Mouse (Mus musculus) forebrain, embryonic 16.5 days (tissue): ENCODE measurements around the gene Cnp. TPM values are rescaled to one million over a fixed set of nuclear protein-coding genes. Genes with fewer than 3 reads are reported as not detected.

Experiments
- ATAC-seq: fragments of 200-750 bp; cut with Nextera tagmentation; 2 replicates; pipeline ENCODE4 v1.8.0; 2017; ENCODE audit warnings: mild to moderate bottlenecking, moderate library complexity
- H3K27ac ChIP-seq: fragments of 300-500 bp; sonication (generic); 2 replicates; pipeline ENCODE4 v1.5.1; 2014; ENCODE audit warnings: low read length, control low read depth
- H3K27me3 ChIP-seq: fragments of 300-500 bp; sonication (generic); replicated peaks from 2 replicates; pipeline ENCODE4 v1.6.1; 2014; ENCODE audit warnings: low read length; ENCODE audit not compliant: control insufficient read depth, insufficient read depth
- H3K36me3 ChIP-seq: fragments of 300-500 bp; sonication (generic); 2 replicates; pipeline ENCODE4 v1.6.1; 2014; ENCODE audit not compliant: control insufficient read depth, insufficient read depth
- H3K4me1 ChIP-seq: fragments of 300-500 bp; sonication (generic); replicated peaks from 2 replicates; pipeline ENCODE4 v1.6.1; 2014; ENCODE audit warnings: low read length; ENCODE audit not compliant: control insufficient read depth, insufficient read depth
- H3K4me2 ChIP-seq: fragments of 300-500 bp; sonication (generic); 2 replicates; pipeline ENCODE4 v1.6.1; 2014; ENCODE audit warnings: mild to moderate bottlenecking, low read length, control low read depth
- H3K4me3 ChIP-seq: fragments of 300-500 bp; sonication (generic); replicated peaks from 2 replicates; pipeline ENCODE4 v1.5.1; 2014; ENCODE audit warnings: mild to moderate bottlenecking, low read length, control low read depth
- H3K9ac ChIP-seq: fragments of 300-500 bp; sonication (generic); replicated peaks from 2 replicates; pipeline ENCODE4 v1.6.1; 2014; ENCODE audit warnings: low read depth, low read length, control low read depth
- H3K9me3 ChIP-seq: fragments of 300-500 bp; sonication (generic); 2 replicates; pipeline ENCODE4 v1.6.1; 2016; ENCODE audit warnings: low read length; ENCODE audit not compliant: control insufficient read depth
- WGBS: fragments of 180-500 bp; shearing (Covaris S2); extraction: QIAGEN DNeasy Blood & Tissue Kit; methylation state at CpG from one replicate; pipeline ENCODE4 v1.1.7; 2014; 5-methylcytosine and 5-hydroxymethylcytosine counted together
- polyA plus RNA-seq: library from polyadenylated mRNA; unstranded; fragments of >200 nt; fragmentation: Nextera tagmentation; extraction: Ambion mirVana; gene quantifications from 2 replicates; pipeline ENCODE4 v1.2.1, GENCODE M21; 2015

Cnp gene
- polyA plus RNA-seq, 1 experiment from 2014 or later: 29.8 TPM

DNA sequence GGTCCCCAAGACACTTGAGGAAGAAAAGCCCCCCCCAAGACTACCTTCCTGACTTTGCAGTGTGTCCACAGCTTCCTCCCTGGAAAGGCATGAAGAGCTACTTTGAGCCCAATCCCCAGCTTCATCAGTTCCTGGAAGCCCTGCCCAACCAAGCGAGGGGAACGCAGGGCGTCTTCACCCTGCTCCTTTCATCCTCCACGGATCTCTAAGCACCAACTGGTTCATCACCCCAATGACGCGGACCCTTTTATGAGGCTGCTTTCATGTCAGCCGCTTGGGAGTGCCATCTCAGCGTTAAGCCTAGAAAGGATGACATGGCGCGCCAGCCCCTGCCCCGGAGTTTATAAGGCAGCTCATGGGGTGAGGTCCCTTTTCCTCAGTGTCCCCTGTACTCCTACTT is 45.3 kb downstream of the Cnp start, which contains the start of gene Dnajc7:
Gene Dnajc7, minus strand, starts transcription at position 187 of the 400 bp plus-strand sequence.
- H3K9me3 ChIP-seq: no peaks in the 10 kb centered on the region
- 3% methylated on average over 11 of the region's 11 CpGs for WGBS

DNA sequence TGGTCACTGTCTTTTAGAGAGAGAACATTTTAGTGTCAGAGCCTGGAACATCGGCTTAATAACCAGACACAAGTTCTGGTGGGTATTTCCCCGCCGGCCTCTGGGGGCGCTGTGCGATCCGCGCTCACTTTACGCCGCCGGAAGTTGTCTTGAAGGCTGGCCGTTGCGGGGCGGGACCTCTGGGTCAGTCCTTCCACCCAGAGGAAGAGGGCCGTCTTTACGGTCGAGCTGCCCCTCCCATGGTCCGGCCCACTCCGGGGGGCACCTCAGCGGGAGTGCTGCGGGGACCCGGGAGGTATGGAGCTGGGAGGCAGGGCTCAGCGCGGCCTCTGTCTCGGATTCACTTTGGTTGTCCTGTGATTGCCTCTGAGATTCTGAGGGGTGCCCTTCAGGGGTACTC is 48.0 kb downstream of the Cnp start:
- Histone ChIP-seq H3K9ac (peak overlapping the region; percentile 75), H3K27me3 (no peaks in the 10 kb centered on the region), H3K36me3 (peaks cover 9% of the 10 kb centered on the region), H3K4me3 (peak overlapping the region; percentile 84), H3K4me1 (peaks cover 28% of the 10 kb centered on the region), H3K27ac (peak overlapping the region; percentile 66), H3K4me2 (peak overlapping the region; percentile 52), H3K9me3 (no peaks in the 10 kb centered on the region)
- WGBS: 0% methylated on average over 24 of the region's 24 CpGs
- ATAC-seq: peak; percentile 36

More for the DNA sequence above, 45.3 kb downstream of the Cnp start, which contains the start of gene Dnajc7:
- peak within 1 kb of the TSS; percentile 89 for H3K9ac ChIP-seq
- H3K27ac ChIP-seq: peak within 1 kb of the TSS; percentile 84
- H3K4me2 ChIP-seq: peak within 1 kb of the TSS; percentile 88
- H3K27me3 ChIP-seq: no peaks in the 10 kb centered on the region
- H3K4me1 ChIP-seq: peaks cover 30% of the 10 kb centered on the region
- 0 out of 2 replicates have a peak, but pooled peaks cover 3% of the 10 kb centered on the region for H3K36me3 ChIP-seq
- no peak for ATAC-seq
- peak within 1 kb of the TSS; percentile 62 for H3K4me3 ChIP-seq

DNA sequence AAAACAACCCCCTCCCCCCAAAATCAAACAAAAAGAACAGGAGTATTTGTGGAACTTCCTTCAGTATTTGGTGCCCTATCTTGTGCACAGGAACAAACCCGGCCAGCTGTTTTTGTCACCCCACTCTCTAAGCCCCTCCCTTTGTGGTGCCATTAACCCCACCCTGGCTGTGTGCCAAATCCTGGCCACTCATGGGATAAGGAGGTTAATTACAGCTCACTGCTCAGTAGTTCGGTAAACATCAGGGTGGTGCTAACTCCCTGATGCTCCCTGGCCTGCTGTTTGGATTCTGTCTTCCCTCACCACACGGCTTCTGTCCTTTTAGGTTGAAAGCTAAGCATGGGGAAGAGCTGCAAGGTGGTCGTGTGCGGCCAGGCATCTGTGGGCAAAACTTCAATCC is 49.2 kb downstream of the Cnp start:
- Histone ChIP-seq H3K4me1 (peaks cover 29% of the 10 kb centered on the region), H3K4me2 (peak overlapping the region; percentile 52), H3K27ac (no peak overlapping the region), H3K27me3 (no peaks in the 10 kb centered on the region), H3K36me3 (peaks cover 9% of the 10 kb centered on the region), H3K4me3 (no peak overlapping the region), H3K9me3 (no peaks in the 10 kb centered on the region), H3K9ac (no peak overlapping the region)
- no peak for ATAC-seq
- WGBS: 35% methylated on average over 5 of the region's 5 CpGs

DNA sequence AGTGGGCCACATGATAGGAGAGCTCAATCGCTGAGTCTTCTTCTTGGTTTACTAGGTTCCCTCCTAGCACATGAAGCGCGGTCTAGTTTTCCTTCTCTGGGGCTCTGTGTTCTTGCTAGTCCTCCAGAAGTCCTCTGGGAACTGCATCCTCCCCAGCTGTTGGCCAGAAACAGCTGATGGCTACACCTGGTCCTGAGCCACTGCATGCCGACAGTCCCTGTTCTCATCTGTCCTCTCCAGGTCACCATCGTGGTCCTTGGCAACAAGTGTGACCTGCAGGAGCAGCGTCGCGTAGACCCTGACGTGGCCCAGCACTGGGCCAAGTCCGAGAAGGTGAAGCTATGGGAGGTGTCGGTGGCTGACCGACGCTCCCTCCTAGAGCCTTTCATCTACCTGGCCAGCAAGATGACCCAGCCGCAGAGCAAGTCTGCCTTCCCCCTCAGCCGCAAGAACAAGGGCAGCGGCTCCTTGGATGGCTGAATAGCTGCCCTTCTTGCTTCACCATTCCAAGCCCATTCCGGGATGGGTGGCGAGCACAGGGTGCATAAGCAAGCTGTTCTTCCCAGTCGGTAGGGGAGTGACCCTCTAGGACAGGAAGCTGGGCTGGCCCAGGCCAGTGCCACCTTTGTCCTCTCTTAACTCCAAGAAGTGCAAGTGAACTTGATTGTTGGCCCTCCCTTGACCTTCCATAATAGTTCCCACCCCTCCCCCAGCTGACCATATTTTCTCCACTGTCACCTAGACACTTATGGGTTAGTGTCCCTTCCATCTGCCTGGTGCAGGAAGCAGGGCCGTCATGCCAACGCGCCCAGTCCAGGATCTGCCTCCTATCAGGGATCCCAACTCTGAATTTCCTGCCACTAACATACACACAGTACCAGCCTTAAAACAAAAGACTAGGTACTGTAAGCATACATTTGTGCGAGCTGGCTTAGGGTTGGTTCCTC is 51.3 kb downstream of the Cnp start:
- no peak for ATAC-seq
- no peak overlapping the region for H3K27ac ChIP-seq
- H3K4me3 ChIP-seq: no peak overlapping the region
- peaks cover 28% of the 10 kb centered on the region for H3K4me1 ChIP-seq
- no peaks in the 10 kb centered on the region for H3K9me3 ChIP-seq
- peaks cover 9% of the 10 kb centered on the region for H3K36me3 ChIP-seq
- 93% methylated on average over 23 of the region's 23 CpGs for whole genome bisulfite sequencing
- no peak overlapping the region for H3K4me2 ChIP-seq
- no peaks in the 10 kb centered on the region for H3K27me3 ChIP-seq
- no peak overlapping the region for H3K9ac ChIP-seq

DNA sequence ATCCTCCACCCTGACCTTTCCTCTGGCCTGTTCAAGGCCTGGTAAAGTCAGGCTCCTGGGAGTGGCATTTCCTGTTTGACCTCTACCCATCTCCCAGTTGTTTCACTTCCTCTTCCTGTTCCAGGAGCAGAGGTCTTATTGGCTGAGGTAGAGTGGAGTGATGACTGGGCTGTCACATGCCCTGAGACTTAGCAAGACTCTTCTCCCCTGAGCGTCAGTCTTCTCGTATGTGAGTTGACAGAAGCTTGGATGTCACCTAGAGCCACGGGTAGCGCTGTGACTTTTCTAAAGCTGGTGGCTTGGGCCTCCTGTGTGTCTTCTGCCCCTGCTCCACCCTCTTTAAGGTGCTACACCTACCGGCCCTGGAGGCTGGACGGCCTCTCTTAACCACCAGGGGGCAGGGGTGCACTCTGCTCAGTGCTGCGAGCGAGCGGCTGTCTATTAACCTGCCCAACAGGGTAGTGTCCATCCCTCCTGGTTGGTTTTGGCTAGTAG is 52.0 kb downstream of the Cnp start:
- Histone ChIP-seq H3K4me1 (peaks cover 28% of the 10 kb centered on the region), H3K4me3 (no peak overlapping the region), H3K36me3 (peaks cover 9% of the 10 kb centered on the region), H3K4me2 (no peak overlapping the region), H3K27ac (no peak overlapping the region), H3K9ac (no peak overlapping the region), H3K27me3 (no peaks in the 10 kb centered on the region), H3K9me3 (no peaks in the 10 kb centered on the region)
- no peak for ATAC-seq
- WGBS: 26% methylated on average over 9 of the region's 9 CpGs

DNA sequence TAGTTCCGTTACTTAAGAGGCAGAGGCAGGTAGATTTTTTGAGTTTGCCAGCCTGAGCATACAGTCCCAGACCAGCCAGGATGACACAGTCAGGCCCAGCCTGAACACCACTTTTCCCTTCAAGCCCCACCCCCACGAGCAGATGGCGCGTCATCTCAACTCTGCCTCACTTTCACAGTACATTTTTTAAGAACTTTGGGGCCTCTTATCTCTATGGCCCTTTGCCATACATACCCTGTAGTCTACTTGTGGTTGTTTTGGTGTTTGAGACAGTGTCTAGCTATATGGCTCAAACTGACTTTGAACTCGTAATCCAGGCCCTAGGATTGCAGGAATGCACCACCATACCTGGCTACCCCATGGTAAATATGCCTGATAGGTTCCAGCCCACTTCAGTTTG is 53.4 kb downstream of the Cnp start:
- Histone ChIP-seq H3K27me3 (no peaks in the 10 kb centered on the region), H3K4me2 (no peak overlapping the region), H3K4me1 (peaks cover 26% of the 10 kb centered on the region), H3K9me3 (no peaks in the 10 kb centered on the region), H3K27ac (no peak overlapping the region), H3K9ac (no peak overlapping the region), H3K4me3 (no peak overlapping the region), H3K36me3 (peaks cover 9% of the 10 kb centered on the region)
- WGBS: 91% methylated on average over 5 of the region's 5 CpGs
- ATAC-seq: no peak

DNA sequence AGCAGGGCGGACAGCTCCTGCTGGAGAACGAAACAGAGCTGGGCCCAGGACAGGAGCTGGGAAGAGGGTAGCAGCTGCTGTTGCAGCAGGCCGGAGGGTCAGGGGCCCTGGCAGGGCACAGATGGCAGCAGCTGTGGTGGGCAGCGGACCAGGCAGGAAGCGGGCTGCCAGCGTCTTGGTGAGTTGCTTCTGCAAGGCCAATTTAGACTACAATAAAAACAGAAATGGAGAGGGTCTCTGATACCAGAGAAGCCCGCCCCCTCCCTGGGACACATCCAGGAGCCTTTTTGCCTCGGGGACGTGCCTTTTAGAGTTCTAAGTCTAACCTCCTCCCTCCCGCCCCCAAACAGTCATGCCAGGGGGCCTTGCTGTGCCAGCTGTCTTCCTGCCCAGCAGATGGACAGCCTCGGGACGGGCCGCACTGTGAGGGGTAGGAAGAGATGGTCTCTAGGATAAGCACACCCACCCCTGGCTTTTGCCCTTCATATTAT is 54.2 kb downstream of the Cnp start:
- Histone ChIP-seq H3K9ac (0 out of 2 replicates have a peak overlapping the region, but pooled peaks have one; percentile 8), H3K4me1 (peaks cover 19% of the 10 kb centered on the region), H3K27me3 (no peaks in the 10 kb centered on the region), H3K9me3 (no peaks in the 10 kb centered on the region), H3K36me3 (peaks cover 9% of the 10 kb centered on the region), H3K4me2 (no peak overlapping the region), H3K27ac (no peak overlapping the region), H3K4me3 (no peak overlapping the region)
- WGBS: 51% methylated on average over 13 of the region's 13 CpGs
- ATAC-seq: no peak; the same call in 1 of the 2 replicates

DNA sequence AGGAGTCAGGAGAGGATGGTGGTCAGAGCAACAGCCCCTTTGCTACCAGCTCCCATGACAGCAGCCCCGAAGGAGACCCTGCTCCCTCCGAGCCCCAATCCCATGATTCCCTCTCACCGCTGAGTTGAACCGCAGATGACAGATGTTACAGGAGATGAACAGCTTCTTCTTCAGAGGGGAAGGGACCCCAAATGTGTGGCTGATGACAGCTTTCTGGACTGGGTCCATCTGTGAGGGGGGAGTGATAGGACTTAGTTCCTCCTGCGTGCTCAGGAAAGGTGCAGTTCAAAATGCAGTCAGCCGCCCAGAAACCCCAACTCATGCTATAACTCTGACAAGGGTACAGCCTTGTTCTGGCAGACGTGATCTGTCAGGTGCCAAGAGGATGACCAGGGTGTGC is 59.8 kb downstream of the Cnp start:
- Histone ChIP-seq H3K4me1 (no peaks in the 10 kb centered on the region; the same call in 1 of the 2 replicates), H3K36me3 (no peaks in the 10 kb centered on the region), H3K27ac (no peak overlapping the region), H3K4me2 (no peak overlapping the region), H3K4me3 (no peak overlapping the region), H3K27me3 (peaks cover under 1% of the 10 kb centered on the region; the same call in 1 of the 2 replicates), H3K9ac (no peak overlapping the region), H3K9me3 (no peaks in the 10 kb centered on the region)
- WGBS: 65% methylated on average over 7 of the region's 7 CpGs
- no peak for ATAC-seq

DNA sequence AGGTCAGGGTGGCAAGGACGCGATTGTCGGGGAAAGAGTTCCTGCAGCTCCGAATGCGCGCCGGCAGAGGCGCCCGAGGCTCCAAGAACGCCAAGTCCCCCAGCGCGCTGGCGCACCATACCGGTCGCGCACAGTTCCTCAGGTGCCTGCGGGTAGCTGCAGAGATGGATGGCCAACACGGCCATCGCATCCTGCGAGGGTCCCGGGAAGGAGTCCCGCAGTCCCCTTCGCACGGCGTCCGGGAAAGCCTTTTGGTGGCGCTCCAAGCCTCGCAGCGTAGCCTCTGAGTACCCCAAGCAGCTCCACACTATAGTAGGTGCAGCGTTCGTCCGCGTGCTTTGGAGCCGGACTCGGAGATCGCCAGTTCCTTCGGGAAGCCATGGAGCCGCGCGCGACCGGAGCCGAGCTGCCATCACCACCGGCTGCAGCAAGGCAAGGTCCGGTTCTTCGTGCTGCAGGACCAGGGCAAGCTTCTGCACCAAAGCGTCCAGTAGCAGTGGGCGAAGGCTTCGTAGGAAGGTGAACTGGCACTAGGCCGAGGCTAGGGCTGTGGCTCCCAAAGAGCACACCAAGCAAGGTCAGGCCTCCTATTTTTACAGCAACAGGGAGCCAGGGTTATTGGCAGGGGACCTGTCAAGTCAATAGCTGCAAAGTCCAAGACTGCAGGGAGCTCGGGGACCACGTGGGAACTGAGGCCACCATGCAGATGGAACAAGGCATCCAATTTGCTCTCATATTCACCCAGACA is 65.6 kb downstream of the Cnp start:
- no peak overlapping the region for H3K27ac ChIP-seq
- H3K9ac ChIP-seq: peak overlapping the region; percentile 57
- H3K4me3 ChIP-seq: peak overlapping the region; percentile 49
- H3K9me3 ChIP-seq: no peaks in the 10 kb centered on the region
- WGBS: 7% methylated on average over 52 of the region's 52 CpGs
- H3K36me3 ChIP-seq: no peaks in the 10 kb centered on the region
- H3K4me2 ChIP-seq: peak overlapping the region; percentile 85
- H3K4me1 ChIP-seq: peaks cover 15% of the 10 kb centered on the region
- peak; percentile 69 for ATAC-seq
- H3K27me3 ChIP-seq: peaks cover 5% of the 10 kb centered on the region; the same call in 1 of the 2 replicates
